Mouse (Mus musculus) layer of hippocampus, adult 18-20 months (tissue): Measurements from ENCODE around the gene Ifna12. TPM values are rescaled to one million over a fixed set of nuclear protein-coding genes. Genes with fewer than 3 reads are reported as not detected.
"Not testable (repeated sequence)": the region's sequence is repeated elsewhere in the genome, so short reads cannot be mapped to it uniquely, and the experiment has no call there.

Experiments
- DNase-seq, 2 experiments: peaks; one replicate each; pipeline ENCODE4 v3.0.0; 2022; ENCODE audit warnings: low spot score in 2 of 2
- long read RNA-seq: library from polyadenylated mRNA; stranded (forward); transcript quantifications from one replicate; pipeline ENCODE4 v2.0.0, GENCODE M21; 2021
- total RNA-seq, 2 experiments: library from RNA; stranded (reverse); gene quantifications; 2 replicates each; pipeline ENCODE4 v1.2.3; 2021

The Ifna12 gene
- not detected for total RNA-seq
- long read RNA-seq = 0 reads

GRCm38 (mm10) chr4:88603276-88603675, at the start of gene Ifna12:
Gene Ifna12, minus strand, starts transcription at chr4:88603376.
- DNase-seq = no peak

GRCm38 (mm10) chr4:88644359-88644758, 41.2 kb upstream of the Ifna12 start, which contains the start of gene Ifna13:
Gene Ifna13, minus strand, starts transcription at chr4:88644459.
- no peak for DNase-seq

GRCm38 (mm10) chr4:88642526-88642925, 39.4 kb upstream of the Ifna12 start:
- DNase-seq = no peak

GRCm38 (mm10) chr4:88641077-88641831, 38.1 kb upstream of the Ifna12 start:
- peak; percentile 81 to 94 for DNase-seq

GRCm38 (mm10) chr4:88640704-88641076, 37.5 kb upstream of the Ifna12 start:
- DNase-seq = no peak

- no peak for DNase-seq
These were observed 31.1 kb upstream of the Ifna12 start, which contains the start of gene C87499 for GRCm38 (mm10) chr4:88634311-88634710. Gene C87499, minus strand, starts transcription at chr4:88634411.

GRCm38 (mm10) chr4:88592285-88592684, 10.9 kb downstream of the Ifna12 start, which contains the start of gene Ifna9:
Gene Ifna9, minus strand, starts transcription at chr4:88592385.
- DNase-seq = no peak

GRCm38 (mm10) chr4:88571698-88572097, 31.5 kb downstream of the Ifna12 start, which contains the start of gene Ifna14:
Gene Ifna14, minus strand, starts transcription at chr4:88571798.
- no peak for DNase-seq

- no peak for DNase-seq
These were observed 41.4 kb downstream of the Ifna12 start for GRCm38 (mm10) chr4:88561791-88562190.

GRCm38 (mm10) chr4:88558145-88558544, 45.0 kb downstream of the Ifna12 start, which contains the start of gene Ifna15:
Gene Ifna15, minus strand, starts transcription at chr4:88558245.
- not testable (repeated sequence) for DNase-seq

Other genes with a start within 250 kb of the Ifna12 start
- 1 to 10 TPM in 1 of 2 experiments, under 1 TPM in 1; 0.66 to 1.1 TPM for gene Hacd4, start 164.4 kb downstream of the Ifna12 start, total RNA-seq
- not detected for gene Ifnb1, start 80.6 kb downstream of the Ifna12 start, total RNA-seq
- not detected for gene Ifna15, start 45.1 kb downstream of the Ifna12 start, total RNA-seq
- not detected for gene Ifna14, start 31.6 kb downstream of the Ifna12 start, total RNA-seq
- gene Ifna9, start 11.0 kb downstream of the Ifna12 start, total RNA-seq = not detected
- not detected for gene C87499, start 31.0 kb upstream of the Ifna12 start, total RNA-seq
- not detected for gene Ifna13, start 41.1 kb upstream of the Ifna12 start, total RNA-seq
- gene Ifna16, start 73.5 kb upstream of the Ifna12 start, total RNA-seq = not detected
- not detected for gene Ifna2, start 80.5 kb upstream of the Ifna12 start, total RNA-seq
- gene Ifnab, start 88.0 kb upstream of the Ifna12 start, total RNA-seq = not detected
- 1 to 10 TPM; 1.1 to 1.6 TPM for gene Gm26566, start 118.4 kb upstream of the Ifna12 start, total RNA-seq
- gene Klhl9, start 119.1 kb upstream of the Ifna12 start, total RNA-seq = 100 to 1,000 TPM; 103 to 111 TPM
- not detected for gene Gm13271, start 151.5 kb upstream of the Ifna12 start, total RNA-seq
- not detected for gene Gm13283, start 156.7 kb upstream of the Ifna12 start, total RNA-seq
- gene Gm13290, start 170.5 kb upstream of the Ifna12 start, total RNA-seq = not detected
- gene Gm13289, start 173.5 kb upstream of the Ifna12 start, total RNA-seq = not detected
- not detected for gene Gm13272, start 176.5 kb upstream of the Ifna12 start, total RNA-seq
- not detected for gene Ifnz, start 178.8 kb upstream of the Ifna12 start, total RNA-seq
- gene Gm13276, start 182.3 kb upstream of the Ifna12 start, total RNA-seq = not detected
- not detected for gene Gm13277, start 185.3 kb upstream of the Ifna12 start, total RNA-seq
- gene Gm13278, start 188.2 kb upstream of the Ifna12 start, total RNA-seq = not detected
- gene Gm13275, start 191.1 kb upstream of the Ifna12 start, total RNA-seq = not detected
- gene Gm13279, start 194.0 kb upstream of the Ifna12 start, total RNA-seq = not detected
- gene Gm13285, start 196.3 kb upstream of the Ifna12 start, total RNA-seq = not detected
- gene Gm13287, start 199.9 kb upstream of the Ifna12 start, total RNA-seq = not detected
- not detected for gene Gm13288, start 202.2 kb upstream of the Ifna12 start, total RNA-seq
- not detected for gene Ifna7, start 212.9 kb upstream of the Ifna12 start, total RNA-seq
- not detected for gene Ifna11, start 216.6 kb upstream of the Ifna12 start, total RNA-seq
- not detected for gene Ifna6, start 224.0 kb upstream of the Ifna12 start, total RNA-seq
- not detected for gene Ifna5, start 232.1 kb upstream of the Ifna12 start, total RNA-seq
- gene Ifna4, start 238.5 kb upstream of the Ifna12 start, total RNA-seq = not detected
- gene Ifna1, start 246.7 kb upstream of the Ifna12 start, total RNA-seq = not detected